In genomic region chrX:159963925-159964324, GRCm38 (mm10) we compare ENCODE assay signal across 8 mouse cellular contexts. TPM values are rescaled to one million over a fixed set of nuclear protein-coding genes. Genes with fewer than 3 reads are reported as not detected.
A peak's percentile ranks its signal among the peaks of the same experiment; 100 is the strongest.
DNase-seq lines count a peak whose midpoint lies in the region; TF ChIP-seq lines count a peak whose summit lies in the region.

No protein-coding gene starts in this region.

- DNase-seq in heart, postnatal 4 days, result peak; percentile 13
- DNase-seq in heart, adult 8-10 months (ENCODE audit: low spot score), result no peak
- DNase-seq in brain, embryonic 14.5 days (ENCODE audit: low read depth), result peak; percentile 79
- DNase-seq in cerebellum, postnatal 10 days, result peak; percentile 92 to 95
- DNase-seq in layer of hippocampus, postnatal 14 days (ENCODE audit: low spot score in 2 of 2), result peak; percentile 31 to 80
- DNase-seq in spleen, postnatal 14 days (ENCODE audit: low spot score in 2 of 2), result no peak
- DNase-seq in ovary, postnatal 10 days (ENCODE audit: low spot score), result no peak
- DNase-seq in thymus, postnatal 25 days, result no peak

- no peak for TF ChIP-seq POLR2A in brain, embryonic 14.5 days (IDR thresholded peaks at IDR 0.05; ENCODE audit: borderline replicate concordance, extremely low read depth, insufficient read depth, insufficient read length, poor library complexity, severe bottlenecking)

- TF ChIP-seq CTCF in brain, embryonic 14.5 days (IDR thresholded peaks at IDR 0.05; ENCODE audit: borderline replicate concordance, extremely low read depth, insufficient read depth, insufficient read length), result no peak

RNA-seq across cellular contexts. Expression of gene Map3k15, which starts 24.3 kb away (rescaled TPM):
- total RNA-seq in heart, postnatal 4 days (2021), result under 1 TPM; 0.56 to 0.69 TPM
- total RNA-seq in heart, adult 8-10 months (2022), result under 1 TPM; 0.57 to 0.90 (median 0.82) TPM
- polyA plus RNA-seq in brain, embryonic 14.5 days (2012; rRNA removed), result 0.89 and 1.2 TPM in 2 replicates
- 1 to 10 TPM; 1.0 to 1.4 TPM for total RNA-seq in layer of hippocampus, postnatal 14 days (2021)

Comparison
In these comparisons a context has a peak if more than half of its experiments do, and no peak if none do; other contexts are left out.
1. DNase-seq: peak in heart, postnatal 4 days (single experiment), brain, embryonic 14.5 days (single experiment), cerebellum, postnatal 10 days (2 of 2) and layer of hippocampus, postnatal 14 days (2 of 2); none in heart, adult 8-10 months (single experiment), spleen, postnatal 14 days (0 of 2), ovary, postnatal 10 days (single experiment) and thymus, postnatal 25 days (single experiment).